Mouse (Mus musculus) cerebellum, adult 2 months (tissue): ENCODE data around the gene Ptov1.
A peak's percentile ranks its signal among the peaks of the same experiment; 100 is the strongest.

Experiments
- CTCF ChIP-seq: fragments of 200-500 bp; IDR thresholded peaks from 2 replicates; pipeline ENCODE4 v1.5.1; 2011; ENCODE audit warnings: low read depth, mild to moderate bottlenecking, control low read depth, low read length, moderate library complexity, borderline replicate concordance; ENCODE audit not compliant: insufficient read depth
- POLR2A ChIP-seq: fragments of 200-500 bp; IDR thresholded peaks from 2 replicates; pipeline ENCODE4 v1.6.1; 2011; ENCODE audit warnings: low read length, control low read depth, borderline replicate concordance; ENCODE audit not compliant: insufficient read depth

DNA sequence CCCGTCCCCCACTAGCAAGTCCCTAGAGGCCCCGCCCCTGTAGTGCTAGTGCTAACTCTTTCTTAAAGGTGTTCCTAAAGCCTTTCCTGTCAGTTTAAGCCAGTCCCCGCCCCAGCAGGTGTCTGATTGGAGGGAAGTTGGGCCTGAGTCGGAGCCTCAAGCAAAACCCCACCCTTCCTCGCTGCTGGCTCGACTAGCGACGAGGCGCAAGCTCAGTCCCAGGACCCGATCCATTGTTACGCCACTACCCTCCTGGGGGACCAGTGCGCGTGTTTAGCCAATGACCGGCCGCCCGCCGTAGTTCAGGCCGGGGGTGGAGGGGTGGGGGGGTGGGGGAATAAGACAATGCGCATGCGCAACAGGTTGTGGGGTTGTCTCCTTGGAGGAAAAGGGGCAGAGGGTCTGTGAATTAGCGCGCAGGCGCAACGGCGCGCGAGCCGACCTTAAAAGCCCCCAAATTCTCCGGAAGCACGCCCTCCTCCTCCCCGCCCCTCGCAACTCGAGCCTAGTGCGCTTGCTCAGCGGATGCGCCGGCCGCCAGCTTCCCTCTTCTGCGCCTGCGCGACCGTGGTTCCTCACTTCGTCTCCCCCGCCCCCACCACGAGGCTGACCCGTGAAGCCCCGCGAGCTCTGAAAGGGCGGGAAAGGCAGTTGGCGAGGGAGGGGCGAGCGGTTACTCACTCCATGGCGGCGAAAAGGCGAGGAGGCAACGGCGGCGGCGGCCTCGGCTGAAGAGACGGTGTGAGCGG is 53.7 kb downstream of the Ptov1 start, which contains the start of the genes Nup62 and Il4i1:
- TF ChIP-seq CTCF (no peak), POLR2A (peak; percentile 51; the same call in 1 of the 2 replicates)
